Mouse (Mus musculus) thymus, adult 2 months (tissue): ENCODE data around the gene Rpia. TPM values are rescaled to one million over a fixed set of nuclear protein-coding genes. Genes with fewer than 3 reads are reported as not detected.

Experiments used
- DNase-seq: peaks from one replicate; pipeline ENCODE4 v3.0.0; 2021
- H3K27ac ChIP-seq: fragments of 200-500 bp; 2 replicates; pipeline ENCODE4 v1.5.1; 2012; ENCODE audit warnings: low read length, control low read depth; ENCODE audit not compliant: control insufficient read depth, insufficient read depth
- H3K27me3 ChIP-seq: fragments of 200-500 bp; 2 replicates; pipeline ENCODE4 v1.6.1; 2012; ENCODE audit warnings: mild to moderate bottlenecking, low read length, moderate library complexity, mixed read lengths; ENCODE audit not compliant: control insufficient read depth, insufficient read depth
- H3K36me3 ChIP-seq: fragments of 200-500 bp; 2 replicates; pipeline ENCODE4 v1.6.1; 2012; ENCODE audit warnings: mild to moderate bottlenecking, low read length, moderate library complexity; ENCODE audit not compliant: control insufficient read depth, insufficient read depth
- H3K4me1 ChIP-seq: fragments of 200-500 bp; replicated peaks from 2 replicates; pipeline ENCODE4 v1.6.1; 2012; ENCODE audit warnings: low read length; ENCODE audit not compliant: control insufficient read depth, insufficient read depth
- H3K4me3 ChIP-seq: fragments of 200-500 bp; 2 replicates; pipeline ENCODE4 v1.5.1; 2012; ENCODE audit warnings: mild to moderate bottlenecking, low read length, control low read depth, moderate library complexity; ENCODE audit not compliant: control insufficient read depth, insufficient read depth
- CTCF ChIP-seq: fragments of 200-500 bp; IDR thresholded peaks from 2 replicates; pipeline ENCODE4 v1.5.1; 2012; ENCODE audit warnings: mild to moderate bottlenecking, control low read depth, low read length, moderate library complexity, borderline replicate concordance; ENCODE audit not compliant: control insufficient read depth, poor library complexity, insufficient read depth; ENCODE audit errors: extremely low read depth
- POLR2A ChIP-seq: fragments of 200-500 bp; IDR thresholded peaks from 2 replicates; pipeline ENCODE4 v1.6.1; 2012; ENCODE audit warnings: mild to moderate bottlenecking, low read length, control low read depth, moderate library complexity; ENCODE audit not compliant: control insufficient read depth, poor library complexity, insufficient read depth; ENCODE audit errors: extremely low read depth
- WGBS: fragments of 180-500 bp; shearing (Covaris S2); methylation state at CpG from one replicate; pipeline ENCODE4 v1.1.7; 2018; 5-methylcytosine and 5-hydroxymethylcytosine counted together
- polyA plus RNA-seq: library from polyadenylated mRNA; depleted of rRNA; stranded (reverse); fragments of >200 nt; gene quantifications from 2 replicates; pipeline ENCODE4 v1.2.3, GENCODE M21; 2012

The Rpia gene
- polyA plus RNA-seq, 1 experiment: 15.7 TPM

DNA sequence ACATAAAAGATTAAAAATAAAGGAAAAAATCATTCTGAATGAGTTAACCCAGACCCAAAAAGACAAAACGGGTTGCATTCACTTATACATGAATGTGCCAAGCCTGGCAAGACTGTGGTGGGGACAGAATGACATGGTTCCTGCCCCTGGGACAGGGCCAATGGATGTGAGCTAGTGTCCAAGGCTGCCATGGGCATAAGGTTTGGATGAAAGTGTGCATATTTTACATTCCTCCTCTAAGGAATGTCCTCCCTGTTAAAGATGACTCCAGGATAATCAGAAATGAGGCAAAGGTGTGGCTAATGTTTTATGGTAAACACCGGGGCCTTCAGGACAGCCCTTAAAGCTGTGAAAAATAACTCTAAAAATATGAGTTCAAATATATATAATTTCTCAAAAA lies 10.7 kb downstream of the Rpia start:
- Histone ChIP-seq H3K4me1 (no peaks in the 10 kb centered on the region), H3K4me3 (no peak overlapping the region), H3K36me3 (peaks cover 5% of the 10 kb centered on the region; the same call in 1 of the 2 replicates), H3K27ac (no peak overlapping the region), H3K27me3 (no peaks in the 10 kb centered on the region)
- no peak for DNase-seq
- WGBS: 95% methylated on average over 2 of the region's 2 CpGs
- no peak for TF ChIP-seq CTCF
- TF ChIP-seq POLR2A: no peak

DNA sequence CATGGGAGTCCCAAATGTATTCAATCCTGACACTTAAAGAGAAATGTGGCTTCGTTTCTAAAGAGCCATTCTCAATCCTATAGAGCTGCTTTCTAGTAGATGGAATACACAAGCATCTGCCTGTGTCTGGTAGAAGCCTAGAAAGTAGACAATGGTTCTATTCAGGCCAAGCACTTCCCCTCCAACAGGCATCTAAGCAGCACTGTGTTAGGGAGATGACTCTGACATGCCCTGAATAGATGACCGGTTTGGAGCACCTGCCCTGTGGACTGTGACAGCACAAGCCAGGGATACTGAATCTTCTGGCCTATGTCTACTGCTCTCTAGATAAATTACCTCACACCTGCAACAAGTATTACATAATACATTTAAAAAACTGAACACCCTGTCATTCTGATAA lies 17.7 kb downstream of the Rpia start:
- Histone ChIP-seq H3K27me3 (no peaks in the 10 kb centered on the region), H3K4me1 (no peaks in the 10 kb centered on the region), H3K4me3 (no peak overlapping the region), H3K36me3 (peaks cover 23% of the 10 kb centered on the region), H3K27ac (no peak overlapping the region)
- no peak for DNase-seq
- TF ChIP-seq CTCF (no peak), POLR2A (no peak)
- 89% methylated on average over 2 of the region's 2 CpGs for WGBS

DNA sequence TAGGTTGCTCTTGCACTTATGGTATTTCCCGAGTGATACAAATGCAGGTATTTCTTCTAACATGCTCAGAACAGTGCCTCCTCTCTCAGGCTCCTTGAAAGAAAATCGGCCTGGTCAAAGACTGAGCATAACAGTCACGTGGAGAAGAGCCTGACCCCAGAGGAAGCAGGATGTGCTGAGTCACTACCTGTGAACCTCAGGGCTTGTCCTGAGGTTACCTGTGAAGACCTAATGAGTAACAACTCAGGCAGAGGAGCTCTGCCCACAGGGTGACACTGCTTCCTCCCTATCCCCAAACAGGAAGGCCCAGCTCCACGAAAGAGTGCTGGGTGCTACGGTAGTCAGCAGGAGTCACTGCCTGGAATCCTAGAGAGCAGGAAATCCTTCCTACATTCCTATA lies 18.3 kb downstream of the Rpia start:
- WGBS: 19% methylated on average over 5 of the region's 5 CpGs
- Histone ChIP-seq H3K4me1 (no peaks in the 10 kb centered on the region), H3K36me3 (peaks cover 23% of the 10 kb centered on the region), H3K4me3 (no peak overlapping the region), H3K27me3 (no peaks in the 10 kb centered on the region), H3K27ac (no peak overlapping the region)
- DNase-seq: no peak
- TF ChIP-seq POLR2A (no peak), CTCF (no peak)

DNA sequence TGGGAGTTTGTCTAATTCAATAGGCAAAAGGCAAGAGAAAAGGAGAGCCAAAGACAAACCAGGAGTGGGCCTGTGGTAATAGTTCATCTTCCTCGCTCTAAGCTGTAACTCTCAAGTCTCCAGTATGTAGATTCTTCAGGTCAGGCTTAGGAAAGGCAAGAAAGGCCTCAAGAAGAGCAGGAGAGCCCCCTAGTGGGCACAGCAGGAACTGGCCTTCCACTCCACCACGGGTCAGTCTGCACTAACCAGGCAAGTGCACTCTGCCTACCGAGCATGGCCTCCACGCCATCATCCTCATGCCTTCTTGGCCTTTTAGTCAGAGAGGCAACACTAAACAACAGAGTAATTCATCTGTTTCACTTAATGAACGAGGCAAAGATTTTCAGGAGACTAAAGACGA lies 23.3 kb downstream of the Rpia start:
- H3K27ac ChIP-seq: no peak overlapping the region
- peaks cover 11% of the 10 kb centered on the region for H3K4me1 ChIP-seq
- no peaks in the 10 kb centered on the region for H3K27me3 ChIP-seq
- WGBS: 56% methylated on average over 6 of the region's 6 CpGs
- peaks cover 24% of the 10 kb centered on the region for H3K36me3 ChIP-seq
- TF ChIP-seq POLR2A: no peak
- peak; percentile 88; the same call in 1 of the 2 replicates for TF ChIP-seq CTCF
- no peak overlapping the region for H3K4me3 ChIP-seq
- DNase-seq: peak; percentile 79

DNA sequence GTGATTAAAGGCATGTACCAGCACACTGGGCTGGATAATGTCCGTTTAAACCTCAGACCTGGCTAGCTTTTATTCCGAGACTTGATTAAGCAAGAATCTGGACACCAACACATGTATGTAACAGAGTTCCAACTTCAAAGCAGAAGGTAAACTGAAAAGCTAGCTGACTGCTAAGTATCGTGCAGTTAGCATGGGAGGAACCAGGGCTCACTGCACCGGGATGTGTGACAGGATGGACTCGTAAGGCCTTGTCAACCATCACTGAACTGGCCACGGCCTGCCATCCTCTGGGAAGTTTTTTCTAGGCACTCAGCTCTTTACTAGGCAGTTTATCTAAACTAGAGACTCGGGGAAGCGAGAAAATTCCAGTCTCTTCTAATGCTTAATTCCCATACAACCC lies 27.0 kb downstream of the Rpia start:
- no peak for TF ChIP-seq CTCF
- TF ChIP-seq POLR2A: no peak
- H3K4me3 ChIP-seq: no peak overlapping the region
- H3K4me1 ChIP-seq: peaks cover 26% of the 10 kb centered on the region
- no peak for DNase-seq
- peaks cover 7% of the 10 kb centered on the region; the same call in 1 of the 2 replicates for H3K36me3 ChIP-seq
- H3K27ac ChIP-seq: peak overlapping the region; percentile 77
- 92% methylated on average over 8 of the region's 8 CpGs for WGBS
- no peaks in the 10 kb centered on the region for H3K27me3 ChIP-seq

DNA sequence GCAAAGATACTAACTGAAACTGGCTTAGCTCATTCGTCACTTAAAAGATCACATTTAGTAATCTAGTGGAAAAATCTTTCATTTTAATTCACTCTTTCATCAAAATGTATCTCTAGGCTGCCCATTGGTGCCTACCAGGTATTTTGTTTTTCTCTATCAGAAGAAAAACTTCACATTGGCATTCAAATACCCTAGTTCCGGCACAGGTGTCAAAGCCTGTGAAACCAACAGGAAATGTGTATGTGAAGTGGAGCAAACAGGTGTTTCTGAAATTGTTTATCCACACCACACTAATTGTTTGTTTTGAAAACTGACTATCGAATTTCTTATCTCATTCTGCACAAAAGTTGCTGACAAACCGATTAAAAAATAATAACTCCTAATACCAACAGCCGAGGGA lies 27.5 kb downstream of the Rpia start:
- TF ChIP-seq CTCF: no peak
- TF ChIP-seq POLR2A: no peak
- Histone ChIP-seq H3K36me3 (0 out of 2 replicates have a peak, but pooled peaks cover 4% of the 10 kb centered on the region), H3K27me3 (no peaks in the 10 kb centered on the region), H3K4me1 (peaks cover 26% of the 10 kb centered on the region), H3K4me3 (no peak overlapping the region), H3K27ac (peak overlapping the region; percentile 77; the same call in 1 of the 2 replicates)
- 67% methylated on average over 5 of the region's 5 CpGs for WGBS
- DNase-seq: peak; percentile 17

DNA sequence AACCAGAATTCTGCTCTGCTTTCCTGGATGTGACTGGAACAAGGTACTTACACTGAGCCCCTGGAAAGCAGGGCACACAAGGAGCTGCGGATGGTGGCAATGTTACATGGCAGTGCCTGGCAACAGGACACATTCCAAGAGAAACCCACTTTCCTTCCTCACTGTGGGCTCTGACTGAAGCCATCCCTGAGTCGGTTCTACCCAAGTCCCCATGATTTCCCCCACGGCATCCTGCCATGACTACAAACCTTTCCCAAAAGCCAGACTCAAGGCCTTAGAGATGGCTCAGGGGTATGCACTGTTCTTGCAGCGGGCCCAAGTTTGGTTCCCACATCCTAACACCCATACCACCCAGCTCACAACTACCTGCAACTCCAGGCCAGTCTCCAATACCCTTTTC lies 28.2 kb downstream of the Rpia start:
- H3K27me3 ChIP-seq: no peaks in the 10 kb centered on the region
- H3K4me3 ChIP-seq: no peak overlapping the region
- 0 out of 2 replicates have a peak, but pooled peaks cover 4% of the 10 kb centered on the region for H3K36me3 ChIP-seq
- 96% methylated on average over 4 of the region's 4 CpGs for WGBS
- H3K4me1 ChIP-seq: peaks cover 26% of the 10 kb centered on the region
- peak; percentile 14 for DNase-seq
- TF ChIP-seq CTCF: no peak
- TF ChIP-seq POLR2A: no peak
- H3K27ac ChIP-seq: peak overlapping the region; percentile 59
